Mouse (Mus musculus) lung, adult 2 months (tissue): ENCODE measurements around the gene Ccl3. TPM values are rescaled to one million over a fixed set of nuclear protein-coding genes. Genes with fewer than 3 reads are reported as not detected.

Experiments
- DNase-seq: peaks from one replicate; pipeline ENCODE4 v3.0.0; 2022
- H3K4me1 ChIP-seq: fragments of 200-500 bp; 2 replicates; pipeline ENCODE4 v1.6.1; 2011; ENCODE audit warnings: low read length; ENCODE audit not compliant: control insufficient read depth, insufficient read depth
- H3K4me3 ChIP-seq: fragments of 200-500 bp; replicated peaks from 2 replicates; pipeline ENCODE3; 2011; ENCODE audit warnings: low read depth, mild to moderate bottlenecking, control low read depth, low read length; ENCODE audit errors: extremely low read depth
- CTCF ChIP-seq: fragments of 200-500 bp; IDR thresholded peaks from 2 replicates; pipeline ENCODE4 v1.5.1; 2011; ENCODE audit warnings: mild to moderate bottlenecking, low read length, control low read depth; ENCODE audit not compliant: insufficient read depth
- POLR2A ChIP-seq: fragments of 200-500 bp; IDR thresholded peaks from 2 replicates; pipeline ENCODE4 v1.6.1; 2011; ENCODE audit warnings: low read depth, mild to moderate bottlenecking, control low read depth, low read length, borderline replicate concordance; ENCODE audit errors: extremely low read depth
- WGBS: fragments of 180-500 bp; shearing (Covaris S2); methylation state at CpG from one replicate; pipeline ENCODE4 v1.1.7; 2018; 5-methylcytosine and 5-hydroxymethylcytosine counted together
- polyA plus RNA-seq: library from polyadenylated mRNA; depleted of rRNA; stranded (reverse); fragments of >200 nt; gene quantifications from 2 replicates; pipeline ENCODE4 v1.2.3, GENCODE M21; 2012

The Ccl3 gene
- polyA plus RNA-seq, 1 experiment: 5.7 TPM

- DNase-seq: no peak
- 57% methylated on average over 2 of the region's 2 CpGs for WGBS
- no peaks in the 10 kb centered on the region for H3K4me1 ChIP-seq
- H3K4me3 ChIP-seq: no peak overlapping the region
- no peak for TF ChIP-seq CTCF
- no peak for TF ChIP-seq POLR2A
Measured at GRCm38 (mm10) chr11:83631065-83631464, 18.1 kb downstream of the Ccl3 start.

- Histone ChIP-seq H3K4me1 (no peaks in the 10 kb centered on the region), H3K4me3 (no peak overlapping the region)
- WGBS: 76% methylated on average over 1 of the region's 1 CpGs
- no peak for TF ChIP-seq CTCF
- TF ChIP-seq POLR2A: no peak
- no peak for DNase-seq
Measured at GRCm38 (mm10) chr11:83630630-83631029, 18.5 kb downstream of the Ccl3 start.

GRCm38 (mm10) chr11:83628808-83629207 lies 20.3 kb downstream of the Ccl3 start:
- Histone ChIP-seq H3K4me1 (no peaks in the 10 kb centered on the region), H3K4me3 (no peak overlapping the region)
- DNase-seq: no peak
- no peak for TF ChIP-seq CTCF
- no peak for TF ChIP-seq POLR2A
- 74% methylated on average over 9 of the region's 9 CpGs for WGBS

GRCm38 (mm10) chr11:83623586-83623985 lies 25.6 kb downstream of the Ccl3 start:
- TF ChIP-seq CTCF (no peak), POLR2A (no peak)
- no peak overlapping the region for H3K4me3 ChIP-seq
- no peaks in the 10 kb centered on the region for H3K4me1 ChIP-seq
- no peak for DNase-seq
- WGBS: 83% methylated on average over 3 of the region's 3 CpGs

GRCm38 (mm10) chr11:83619037-83619436 lies 30.1 kb downstream of the Ccl3 start:
- DNase-seq: no peak
- TF ChIP-seq CTCF (no peak), POLR2A (no peak)
- 79% methylated on average over 1 of the region's 1 CpGs for WGBS
- no peak overlapping the region for H3K4me3 ChIP-seq
- no peaks in the 10 kb centered on the region for H3K4me1 ChIP-seq

- TF ChIP-seq POLR2A: no peak
- TF ChIP-seq CTCF: no peak
- WGBS: 55% methylated on average over 5 of the region's 5 CpGs
- DNase-seq: no peak
- Histone ChIP-seq H3K4me1 (no peaks in the 10 kb centered on the region), H3K4me3 (no peak overlapping the region)
Measured at GRCm38 (mm10) chr11:83618238-83618637, 30.9 kb downstream of the Ccl3 start.

- Histone ChIP-seq H3K4me3 (no peak overlapping the region), H3K4me1 (no peaks in the 10 kb centered on the region)
- TF ChIP-seq CTCF (no peak), POLR2A (no peak)
- DNase-seq: no peak
- 83% methylated on average over 1 of the region's 1 CpGs for WGBS
Measured at GRCm38 (mm10) chr11:83616586-83616985, 32.6 kb downstream of the Ccl3 start.

GRCm38 (mm10) chr11:83610900-83611299 lies 38.3 kb downstream of the Ccl3 start:
- WGBS: 78% methylated on average over 2 of the region's 2 CpGs
- no peak for TF ChIP-seq POLR2A
- no peak for TF ChIP-seq CTCF
- Histone ChIP-seq H3K4me3 (no peak overlapping the region), H3K4me1 (no peaks in the 10 kb centered on the region)
- no peak for DNase-seq

GRCm38 (mm10) chr11:83606396-83606795 lies 42.8 kb downstream of the Ccl3 start:
- Histone ChIP-seq H3K4me1 (no peaks in the 10 kb centered on the region), H3K4me3 (no peak overlapping the region)
- 27% methylated on average over 1 of the region's 1 CpGs for WGBS
- no peak for TF ChIP-seq POLR2A
- DNase-seq: no peak

GRCm38 (mm10) chr11:83605535-83605934 lies 43.6 kb downstream of the Ccl3 start:
- no peaks in the 10 kb centered on the region for H3K4me1 ChIP-seq
- TF ChIP-seq POLR2A (no peak), CTCF (no peak)
- WGBS: 87% methylated on average over 3 of the region's 3 CpGs
- no peak overlapping the region for H3K4me3 ChIP-seq
- no peak for DNase-seq
